Mouse (Mus musculus) brain, embryonic 14.5 days (tissue): ENCODE measurements around the gene Srgn.

ENCODE experiments used
- CTCF ChIP-seq: fragments of 200-500 bp; IDR thresholded peaks from 2 replicates; pipeline ENCODE4 v1.5.1; 2012; ENCODE audit warnings: inconsistent platforms, mild to moderate bottlenecking, moderate library complexity, borderline replicate concordance; ENCODE audit not compliant: insufficient read depth, insufficient read length; ENCODE audit errors: extremely low read depth
- POLR2A ChIP-seq: fragments of 200-500 bp; IDR thresholded peaks from 2 replicates; pipeline ENCODE4 v1.6.1; 2012; ENCODE audit warnings: mild to moderate bottlenecking, inconsistent platforms, borderline replicate concordance; ENCODE audit not compliant: poor library complexity, insufficient read depth, insufficient read length, severe bottlenecking; ENCODE audit errors: extremely low read depth

- TF ChIP-seq POLR2A (no peak), CTCF (no peak)
These were observed 5.5 kb downstream of the Srgn start for GRCm38 (mm10) chr10:62521763-62522162.
